Mouse (Mus musculus) T-cell, adult 2 months (primary cell): Measurements from ENCODE around the gene Chmp2b.

Experiments
- DNase-seq: peaks from one replicate; pipeline ENCODE4 v3.0.0; 2022; ENCODE audit warnings: low spot score

Chmp2b gene

DNA sequence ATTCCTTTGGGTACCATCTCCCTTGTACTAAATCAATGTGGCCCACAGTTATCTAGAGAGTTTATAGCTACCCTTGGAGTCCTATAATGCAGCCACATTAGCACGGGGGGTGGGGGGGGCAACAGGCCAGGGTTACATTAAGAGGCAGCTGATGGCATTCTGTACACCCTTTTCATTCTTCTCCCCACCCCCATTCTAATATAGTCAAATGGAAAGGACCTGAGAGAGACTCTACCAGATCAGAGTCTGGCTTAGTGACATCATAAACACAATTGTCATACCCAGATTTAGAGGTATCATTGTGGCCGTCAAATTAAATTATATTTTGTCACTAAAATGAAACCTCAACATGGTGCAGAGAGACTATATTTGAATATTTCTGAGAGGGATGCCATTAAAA is 36.5 kb downstream of the Chmp2b start:
- no peak for DNase-seq

DNA sequence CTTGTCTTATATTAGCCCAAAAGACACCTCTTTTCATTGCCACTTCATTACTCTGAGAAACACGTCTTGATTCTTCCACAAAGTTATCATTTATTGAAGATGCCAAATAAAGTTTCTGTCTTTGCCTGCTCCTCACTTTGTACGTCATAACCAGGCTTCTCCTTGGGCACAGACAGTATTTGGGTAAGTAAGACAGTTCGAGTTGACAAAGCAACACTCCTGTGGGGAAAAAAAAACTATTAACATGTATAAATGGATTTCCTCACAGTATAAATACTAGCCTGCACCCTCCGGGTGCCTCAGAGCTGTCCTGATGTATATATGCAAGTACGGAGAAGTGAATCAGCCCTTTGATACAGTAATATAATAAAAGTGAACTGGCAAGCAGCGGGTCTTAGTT is 42.3 kb downstream of the Chmp2b start, which contains the start of gene Pou1f1:
TSS of gene Pou1f1 (plus strand) at position 301 of the 400 bp plus-strand sequence.
- DNase-seq = no peak

DNA sequence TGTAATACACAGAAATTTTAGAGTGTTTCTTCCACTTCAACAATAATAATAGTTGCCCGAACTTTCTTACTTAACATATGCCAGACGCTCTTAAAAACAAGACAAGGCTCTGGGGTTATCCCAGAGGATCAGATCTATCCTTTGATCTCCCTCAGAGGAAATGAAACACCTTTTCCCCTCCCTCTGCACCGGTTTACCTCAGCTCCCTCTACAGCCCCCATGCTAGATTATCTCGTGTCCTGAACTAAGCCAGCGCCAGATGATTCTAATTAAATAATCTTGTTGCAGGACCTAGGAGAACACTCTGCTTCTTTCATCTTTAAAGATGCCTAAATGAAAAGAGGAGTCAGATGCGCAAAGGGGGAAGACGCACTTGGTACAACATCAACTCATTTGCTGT is 48.3 kb downstream of the Chmp2b start:
- DNase-seq = no peak

DNA sequence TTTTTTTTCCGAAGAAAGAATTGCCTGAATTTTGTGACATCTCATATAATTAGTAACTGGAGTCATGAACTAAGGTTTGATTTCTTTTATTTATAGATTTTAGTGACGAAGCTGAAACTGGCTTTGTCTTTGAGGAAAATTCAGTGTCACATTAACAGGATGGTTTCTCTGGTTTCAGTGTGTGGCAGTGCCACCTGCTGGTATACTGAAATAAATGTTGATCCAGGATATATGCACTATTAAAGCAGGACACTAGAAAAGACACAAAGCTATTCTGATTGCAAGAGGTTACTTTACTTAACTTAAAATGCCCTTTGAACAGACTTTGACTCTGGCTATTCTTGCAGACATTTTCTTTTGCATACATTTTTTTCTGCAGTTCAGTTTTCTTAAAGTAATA is 65.5 kb downstream of the Chmp2b start:
- peak; percentile 6 for DNase-seq

DNA sequence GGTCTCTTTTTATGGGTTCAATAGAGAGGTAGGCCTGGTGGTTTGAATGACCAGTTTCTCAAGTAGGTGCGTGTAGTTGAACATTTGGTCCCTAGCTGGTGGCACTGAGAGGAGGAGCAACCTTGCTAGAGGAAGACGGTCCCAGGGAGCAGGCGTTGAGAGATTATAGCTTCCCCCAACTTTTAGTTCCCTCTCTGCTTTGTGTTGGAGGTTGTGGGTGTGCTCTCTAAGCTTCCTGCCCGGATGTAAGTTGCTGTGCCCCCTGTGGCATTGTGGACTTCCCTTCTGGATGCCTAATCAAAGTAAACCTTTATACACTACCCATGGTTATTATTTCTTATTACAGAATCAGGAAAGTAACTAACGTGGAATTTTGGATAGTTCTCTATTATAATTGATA is 66.5 kb downstream of the Chmp2b start:
- no peak for DNase-seq
